Mouse (Mus musculus) hindbrain, embryonic 11.5 days (tissue): Measurements from ENCODE around the gene Syt2. TPM values are rescaled to one million over a fixed set of nuclear protein-coding genes. Genes with fewer than 3 reads are reported as not detected.
A peak's percentile ranks its signal among the peaks of the same experiment; 100 is the strongest.

Source experiments
- ATAC-seq: fragments of 200-750 bp; cut with Nextera tagmentation; 2 replicates; pipeline ENCODE4 v1.8.0; 2017; ENCODE audit warnings: mild to moderate bottlenecking, moderate TSS enrichment, moderate library complexity; ENCODE audit not compliant: low FRiP score
- DNase-seq: peaks from one replicate; pipeline ENCODE4 v3.0.0-alpha.2; 2015; ENCODE audit warnings: low spot score
- H3K27ac ChIP-seq: fragments of 300-500 bp; sonication (generic); 2 replicates; pipeline ENCODE4 v1.5.1; 2014; ENCODE audit warnings: mild to moderate bottlenecking, low read depth, low read length
- H3K27me3 ChIP-seq: fragments of 300-500 bp; sonication (generic); 2 replicates; pipeline ENCODE4 v1.6.1; 2014; ENCODE audit warnings: mild to moderate bottlenecking, low read length, moderate library complexity, mixed read lengths; ENCODE audit not compliant: control insufficient read depth, insufficient read depth
- H3K36me3 ChIP-seq: fragments of 300-500 bp; sonication (generic); 2 replicates; pipeline ENCODE4 v1.6.1; 2014; ENCODE audit warnings: mild to moderate bottlenecking, low read length, moderate library complexity, mixed read lengths; ENCODE audit not compliant: control insufficient read depth, insufficient read depth
- H3K4me1 ChIP-seq: fragments of 300-500 bp; sonication (generic); replicated peaks from 2 replicates; pipeline ENCODE4 v1.6.1; 2014; ENCODE audit warnings: low read length, mixed read lengths; ENCODE audit not compliant: control insufficient read depth, insufficient read depth
- H3K4me2 ChIP-seq: fragments of 300-500 bp; sonication (generic); replicated peaks from 2 replicates; pipeline ENCODE4 v1.6.1; 2014; ENCODE audit warnings: mild to moderate bottlenecking, low read depth, low read length
- H3K4me3 ChIP-seq: fragments of 300-500 bp; sonication (generic); 2 replicates; pipeline ENCODE4 v1.5.1; 2014; ENCODE audit warnings: low read depth, low read length
- H3K9ac ChIP-seq: fragments of 300-500 bp; sonication (generic); 2 replicates; pipeline ENCODE4 v1.6.1; 2014; ENCODE audit warnings: low read depth, low read length
- H3K9me3 ChIP-seq: fragments of 300-500 bp; sonication (generic); 2 replicates; pipeline ENCODE4 v1.6.1; 2016; ENCODE audit warnings: low read length; ENCODE audit not compliant: control insufficient read depth
- WGBS: fragments of 180-500 bp; shearing (Covaris S2); extraction: QIAGEN DNeasy Blood & Tissue Kit; methylation state at CpG from one replicate; pipeline ENCODE4 v1.1.7; 2014; 5-methylcytosine and 5-hydroxymethylcytosine counted together
- polyA plus RNA-seq: library from polyadenylated mRNA; unstranded; fragments of >200 nt; fragmentation: Nextera tagmentation; extraction: Ambion mirVana; gene quantifications from 2 replicates; pipeline ENCODE4 v1.2.1, GENCODE M21; 2014

The Syt2 gene
- polyA plus RNA-seq, 1 experiment from 2014 or later = 4.1 TPM

DNA sequence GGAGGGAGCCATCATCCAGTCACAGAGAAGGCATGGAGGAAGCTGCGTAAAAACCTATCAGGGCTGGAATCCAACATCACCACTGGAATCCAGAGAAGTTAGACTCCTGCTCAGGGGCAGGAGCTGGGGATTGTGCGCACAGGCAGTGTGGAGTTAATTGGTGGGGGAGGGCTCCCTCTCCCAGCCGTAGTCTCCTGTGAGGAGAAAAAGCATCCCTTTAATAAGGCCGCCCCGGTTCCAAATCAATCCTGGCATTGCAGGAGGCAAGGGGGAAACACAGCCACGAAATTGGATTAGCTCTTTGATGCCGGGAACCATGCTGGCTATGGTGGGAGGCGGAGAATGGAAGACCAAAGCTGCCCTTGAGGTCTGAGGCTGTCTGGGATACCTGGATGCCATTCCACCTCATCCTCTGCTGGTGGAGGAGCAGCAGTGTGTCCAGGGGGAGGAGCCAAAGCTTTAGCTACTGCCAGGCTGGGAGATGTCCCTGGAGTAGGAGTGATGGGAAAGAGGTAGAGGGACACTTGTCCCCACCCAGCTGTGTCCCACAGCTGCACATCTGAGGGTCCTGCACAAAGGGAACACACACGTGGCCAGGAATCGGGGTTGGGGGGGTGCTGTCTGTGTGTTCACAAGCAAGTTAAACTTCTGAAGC, 7.3 kb downstream of the Syt2 start:
- H3K36me3 ChIP-seq = no peaks in the 10 kb centered on the region
- H3K4me3 ChIP-seq = no peak overlapping the region
- ATAC-seq (no peak), DNase-seq (no peak)
- no peak overlapping the region for H3K9ac ChIP-seq
- no peaks in the 10 kb centered on the region; the same call in 1 of the 2 replicates for H3K4me1 ChIP-seq
- peaks cover 1% of the 10 kb centered on the region for H3K27me3 ChIP-seq
- H3K27ac ChIP-seq = no peak overlapping the region
- no peak overlapping the region for H3K4me2 ChIP-seq
- 22% methylated on average over 10 of the region's 10 CpGs for WGBS
- no peaks in the 10 kb centered on the region for H3K9me3 ChIP-seq

DNA sequence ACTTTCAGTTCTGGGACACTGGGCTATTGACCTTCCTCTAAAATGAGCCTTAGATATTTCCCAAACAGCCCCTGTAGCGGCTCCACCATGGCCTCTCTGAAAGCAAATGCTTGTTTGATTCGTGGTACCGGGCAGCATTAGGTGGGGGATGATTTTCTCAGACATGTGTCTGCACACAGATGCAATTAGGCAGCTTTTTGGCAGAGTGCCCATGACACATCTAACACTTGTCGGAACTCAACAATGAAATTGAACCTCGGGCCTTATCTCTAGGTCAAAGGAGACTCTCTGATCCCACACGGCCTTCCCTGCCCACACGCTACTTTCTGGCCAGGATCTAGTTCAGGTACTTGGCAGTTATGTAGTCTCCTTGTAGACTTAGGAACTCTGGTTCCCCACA, 12.4 kb downstream of the Syt2 start:
- DNase-seq = no peak
- Histone ChIP-seq H3K27me3 (no peaks in the 10 kb centered on the region), H3K4me3 (no peak overlapping the region), H3K9me3 (no peaks in the 10 kb centered on the region), H3K36me3 (no peaks in the 10 kb centered on the region), H3K9ac (no peak overlapping the region), H3K4me2 (no peak overlapping the region), H3K4me1 (no peaks in the 10 kb centered on the region), H3K27ac (no peak overlapping the region)
- 90% methylated on average over 7 of the region's 7 CpGs for WGBS
- ATAC-seq = no peak

GRCm38 (mm10) chr1:134660163-134660562, 13.7 kb downstream of the Syt2 start:
- no peaks in the 10 kb centered on the region for H3K36me3 ChIP-seq
- no peak overlapping the region for H3K27ac ChIP-seq
- no peaks in the 10 kb centered on the region for H3K27me3 ChIP-seq
- H3K4me3 ChIP-seq = no peak overlapping the region
- H3K9me3 ChIP-seq = no peaks in the 10 kb centered on the region
- DNase-seq (no peak), ATAC-seq (no peak)
- no peak overlapping the region for H3K9ac ChIP-seq
- no peak overlapping the region for H3K4me2 ChIP-seq
- H3K4me1 ChIP-seq = no peaks in the 10 kb centered on the region
- 68% methylated on average over 7 of the region's 7 CpGs for WGBS

DNA sequence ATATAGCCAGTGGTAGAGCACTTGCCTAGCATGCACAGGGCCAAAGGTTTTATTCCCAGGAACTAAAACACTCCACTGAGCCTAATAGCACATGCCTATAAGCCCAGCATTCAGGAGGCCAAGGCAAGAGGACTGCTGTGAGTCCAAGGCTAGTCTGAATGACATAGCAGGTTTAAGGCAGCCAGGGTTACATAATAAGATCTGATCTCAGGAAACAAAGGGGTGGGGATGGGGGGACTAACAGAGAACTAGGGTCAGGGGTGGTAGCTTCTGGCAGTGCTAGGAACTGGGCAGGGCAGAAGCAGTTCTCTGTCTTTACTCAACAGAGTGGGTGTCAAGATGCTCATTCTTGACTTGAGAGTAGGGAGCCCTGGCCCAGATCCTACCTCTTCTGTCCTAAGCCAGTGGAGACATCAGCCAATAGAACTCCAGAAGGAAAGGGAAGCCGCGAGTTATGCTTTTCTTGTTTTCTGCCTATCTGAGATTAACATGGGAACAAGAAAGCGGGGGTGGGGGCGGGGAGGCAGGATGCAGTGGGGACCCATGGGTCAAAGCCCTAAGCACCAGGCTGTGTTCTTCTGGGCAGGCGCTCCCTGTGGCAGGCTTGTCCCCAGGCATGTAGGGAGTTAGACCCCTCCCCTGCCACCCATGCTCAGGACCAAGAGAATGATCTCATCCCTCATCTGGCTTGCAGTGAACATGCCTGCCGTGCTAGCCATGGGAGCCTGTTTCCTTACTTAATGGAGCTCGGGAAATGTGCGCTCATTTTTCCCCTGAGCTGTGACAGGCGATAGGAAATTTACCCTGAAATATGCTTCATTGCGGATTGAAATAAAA, 25.0 kb downstream of the Syt2 start:
- DNase-seq (no peak), ATAC-seq (no peak)
- H3K4me3 ChIP-seq = no peak overlapping the region
- H3K27me3 ChIP-seq = no peaks in the 10 kb centered on the region
- H3K4me1 ChIP-seq = no peaks in the 10 kb centered on the region
- no peaks in the 10 kb centered on the region for H3K36me3 ChIP-seq
- H3K4me2 ChIP-seq = no peak overlapping the region
- H3K9me3 ChIP-seq = no peaks in the 10 kb centered on the region
- H3K9ac ChIP-seq = no peak overlapping the region
- 75% methylated on average over 10 of the region's 10 CpGs for WGBS
- H3K27ac ChIP-seq = no peak overlapping the region

- Histone ChIP-seq H3K4me1 (no peaks in the 10 kb centered on the region; the same call in 1 of the 2 replicates), H3K27me3 (no peaks in the 10 kb centered on the region), H3K9me3 (no peaks in the 10 kb centered on the region), H3K4me2 (no peak overlapping the region), H3K36me3 (no peaks in the 10 kb centered on the region), H3K27ac (no peak overlapping the region), H3K4me3 (no peak overlapping the region), H3K9ac (no peak overlapping the region)
- DNase-seq = peak; percentile 34
- WGBS = 0% methylated on average over 1 of the region's 1 CpGs
- no peak for ATAC-seq
These were observed 27.8 kb downstream of the Syt2 start for GRCm38 (mm10) chr1:134674312-134674711.

DNA sequence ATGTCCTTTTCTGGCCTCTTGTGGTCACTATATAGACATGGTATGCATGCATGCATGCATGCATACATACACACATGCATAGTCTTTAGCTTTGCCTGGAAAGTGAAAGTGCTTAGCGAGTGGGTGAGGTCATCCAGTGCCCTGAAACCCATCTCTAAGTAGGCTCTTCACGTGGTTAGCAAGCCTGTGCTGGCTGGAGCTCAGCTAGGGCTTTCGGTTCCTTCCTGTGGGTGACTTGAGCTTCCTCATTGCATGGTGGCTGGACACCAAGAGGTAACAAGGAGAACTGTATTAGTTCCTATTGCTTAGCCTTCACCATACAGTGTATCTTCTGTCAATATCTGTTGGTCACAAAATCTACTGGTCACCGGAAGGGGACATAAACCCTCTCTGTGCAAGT, 33.0 kb downstream of the Syt2 start:
- H3K4me1 ChIP-seq = no peaks in the 10 kb centered on the region; the same call in 1 of the 2 replicates
- H3K4me3 ChIP-seq = no peak overlapping the region
- H3K9me3 ChIP-seq = no peaks in the 10 kb centered on the region
- DNase-seq (no peak), ATAC-seq (no peak)
- WGBS = 78% methylated on average over 4 of the region's 4 CpGs
- H3K9ac ChIP-seq = no peak overlapping the region
- no peak overlapping the region for H3K4me2 ChIP-seq
- H3K36me3 ChIP-seq = no peaks in the 10 kb centered on the region
- H3K27me3 ChIP-seq = 0 out of 2 replicates have a peak, but pooled peaks cover 3% of the 10 kb centered on the region
- H3K27ac ChIP-seq = no peak overlapping the region

GRCm38 (mm10) chr1:134680617-134681016, 34.1 kb downstream of the Syt2 start:
- Histone ChIP-seq H3K4me3 (no peak overlapping the region), H3K4me1 (no peaks in the 10 kb centered on the region; the same call in 1 of the 2 replicates), H3K36me3 (no peaks in the 10 kb centered on the region), H3K9ac (no peak overlapping the region), H3K9me3 (no peaks in the 10 kb centered on the region), H3K27me3 (0 out of 2 replicates have a peak, but pooled peaks cover 3% of the 10 kb centered on the region), H3K4me2 (no peak overlapping the region), H3K27ac (no peak overlapping the region)
- ATAC-seq (no peak), DNase-seq (peak; percentile 42)
- 15% methylated on average over 5 of the region's 6 CpGs for WGBS

DNA sequence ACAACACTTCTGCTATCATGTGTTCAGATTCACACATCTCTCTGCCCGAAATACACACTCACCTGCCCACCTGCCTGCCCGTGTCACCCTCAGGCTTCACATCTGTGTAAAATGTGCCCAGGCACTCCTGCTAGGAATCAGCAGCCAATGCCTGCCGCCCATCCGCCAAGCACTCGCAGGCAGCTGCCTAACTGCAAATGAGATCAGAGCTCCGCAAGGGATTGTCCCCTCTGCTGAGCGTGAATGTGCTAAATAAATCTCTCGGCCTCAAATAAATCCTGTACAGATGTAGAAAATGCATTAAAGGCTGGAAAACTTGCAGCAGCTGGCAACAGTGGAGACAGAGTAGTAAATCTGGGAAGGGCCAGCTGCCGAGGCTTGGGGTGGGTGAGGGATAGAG, 36.0 kb downstream of the Syt2 start:
- Histone ChIP-seq H3K4me2 (no peak overlapping the region), H3K4me3 (no peak overlapping the region), H3K27ac (no peak overlapping the region), H3K4me1 (no peaks in the 10 kb centered on the region), H3K9ac (no peak overlapping the region), H3K36me3 (no peaks in the 10 kb centered on the region), H3K9me3 (no peaks in the 10 kb centered on the region), H3K27me3 (0 out of 2 replicates have a peak, but pooled peaks cover 3% of the 10 kb centered on the region)
- WGBS = 62% methylated on average over 9 of the region's 9 CpGs
- DNase-seq = no peak
- ATAC-seq = no peak
